Mouse (Mus musculus) hindbrain, embryonic 16.5 days (tissue): ENCODE data around the gene Svep1. TPM values are rescaled to one million over a fixed set of nuclear protein-coding genes. Genes with fewer than 3 reads are reported as not detected.

Experiments
- ATAC-seq: fragments of 200-750 bp; cut with Nextera tagmentation; 2 replicates; pipeline ENCODE4 v1.8.0; 2017; ENCODE audit warnings: moderate TSS enrichment, moderate library complexity
- H3K27ac ChIP-seq: fragments of 300-500 bp; sonication (generic); 2 replicates; pipeline ENCODE4 v1.5.1; 2014; ENCODE audit warnings: low read depth, mild to moderate bottlenecking, control low read depth, low read length, moderate library complexity
- H3K27me3 ChIP-seq: fragments of 300-500 bp; sonication (generic); replicated peaks from 2 replicates; pipeline ENCODE4 v1.6.1; 2014; ENCODE audit warnings: low read length; ENCODE audit not compliant: control insufficient read depth, insufficient read depth
- H3K36me3 ChIP-seq: fragments of 300-500 bp; sonication (generic); 2 replicates; pipeline ENCODE4 v1.6.1; 2014; ENCODE audit warnings: mild to moderate bottlenecking, low read length, moderate library complexity, mixed read lengths; ENCODE audit not compliant: control insufficient read depth, insufficient read depth
- H3K4me1 ChIP-seq: fragments of 300-500 bp; sonication (generic); 2 replicates; pipeline ENCODE4 v1.6.1; 2014; ENCODE audit warnings: low read depth, low read length; ENCODE audit not compliant: control insufficient read depth, insufficient read depth
- H3K4me2 ChIP-seq: fragments of 300-500 bp; sonication (generic); 2 replicates; pipeline ENCODE4 v1.6.1; 2014; ENCODE audit warnings: mild to moderate bottlenecking, low read length, control low read depth, moderate library complexity
- H3K4me3 ChIP-seq: fragments of 300-500 bp; sonication (generic); 2 replicates; pipeline ENCODE4 v1.5.1; 2014; ENCODE audit warnings: mild to moderate bottlenecking, low read length, control low read depth, moderate library complexity
- H3K9ac ChIP-seq: fragments of 300-500 bp; sonication (generic); 2 replicates; pipeline ENCODE4 v1.6.1; 2014; ENCODE audit warnings: low read depth, mild to moderate bottlenecking, control low read depth, low read length, moderate library complexity
- H3K9me3 ChIP-seq: fragments of 300-500 bp; sonication (generic); 2 replicates; pipeline ENCODE4 v1.6.1; 2014; ENCODE audit warnings: mild to moderate bottlenecking, low read length, moderate library complexity; ENCODE audit not compliant: control insufficient read depth
- WGBS: fragments of 180-500 bp; shearing (Covaris S2); extraction: QIAGEN DNeasy Blood & Tissue Kit; methylation state at CpG from one replicate; pipeline ENCODE4 v1.1.7; 2014; 5-methylcytosine and 5-hydroxymethylcytosine counted together
- polyA plus RNA-seq: library from polyadenylated mRNA; unstranded; fragments of >200 nt; fragmentation: Nextera tagmentation; extraction: Ambion mirVana; gene quantifications from 2 replicates; pipeline ENCODE4 v1.2.1, GENCODE M21; 2015

Gene Svep1
- polyA plus RNA-seq, 1 experiment from 2014 or later: 1.5 TPM

DNA sequence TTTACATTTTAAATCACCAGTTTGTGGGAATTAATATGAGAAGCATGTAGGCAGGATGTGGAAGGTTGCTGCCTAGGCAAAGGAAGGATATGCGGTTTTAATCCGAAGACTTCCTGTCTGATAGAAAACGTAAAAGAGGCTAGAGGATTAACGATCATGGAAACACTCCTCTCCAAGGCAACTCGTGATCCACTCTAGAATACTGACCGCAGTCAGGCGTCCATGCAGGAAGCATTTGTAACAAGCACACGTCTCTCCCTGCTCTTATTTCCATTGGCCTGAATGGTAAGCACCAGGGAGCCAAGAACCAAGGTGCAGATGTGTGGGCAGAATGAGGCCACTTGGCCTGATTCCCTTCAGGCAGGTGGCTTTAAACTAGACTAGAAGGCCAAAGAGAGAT, 155.9 kb downstream of the Svep1 start:
- Histone ChIP-seq H3K27ac (no peak overlapping the region), H3K36me3 (no peaks in the 10 kb centered on the region), H3K4me2 (no peak overlapping the region), H3K4me1 (no peaks in the 10 kb centered on the region), H3K9me3 (no peaks in the 10 kb centered on the region), H3K9ac (no peak overlapping the region), H3K4me3 (no peak overlapping the region), H3K27me3 (no peaks in the 10 kb centered on the region)
- peak; percentile 56; the same call in 1 of the 2 replicates for ATAC-seq
- WGBS: 76% methylated on average over 8 of the region's 8 CpGs

DNA sequence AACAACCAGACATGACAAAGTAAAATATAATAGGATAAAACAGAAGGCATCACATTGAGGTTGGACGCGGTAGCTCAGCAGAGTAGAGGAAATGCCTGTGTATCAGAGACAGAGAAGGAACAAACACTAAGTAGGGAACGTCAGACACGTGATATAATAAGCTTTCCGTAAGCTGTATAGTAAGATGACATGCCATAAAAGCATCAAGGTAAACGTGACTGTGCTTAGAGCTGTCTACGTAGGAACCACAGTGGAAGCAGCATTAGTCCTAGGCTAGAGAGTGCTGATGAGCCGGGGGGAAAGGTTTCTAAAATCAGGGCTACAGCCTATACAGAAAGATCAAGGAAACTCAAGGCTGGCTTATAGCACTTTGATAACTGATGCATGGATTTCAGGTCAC, 156.4 kb downstream of the Svep1 start:
- WGBS: 91% methylated on average over 8 of the region's 8 CpGs
- H3K27ac ChIP-seq: no peak overlapping the region
- no peaks in the 10 kb centered on the region for H3K9me3 ChIP-seq
- H3K9ac ChIP-seq: no peak overlapping the region
- no peaks in the 10 kb centered on the region for H3K36me3 ChIP-seq
- ATAC-seq: no peak
- no peak overlapping the region for H3K4me2 ChIP-seq
- H3K27me3 ChIP-seq: no peaks in the 10 kb centered on the region
- no peaks in the 10 kb centered on the region for H3K4me1 ChIP-seq
- H3K4me3 ChIP-seq: no peak overlapping the region

DNA sequence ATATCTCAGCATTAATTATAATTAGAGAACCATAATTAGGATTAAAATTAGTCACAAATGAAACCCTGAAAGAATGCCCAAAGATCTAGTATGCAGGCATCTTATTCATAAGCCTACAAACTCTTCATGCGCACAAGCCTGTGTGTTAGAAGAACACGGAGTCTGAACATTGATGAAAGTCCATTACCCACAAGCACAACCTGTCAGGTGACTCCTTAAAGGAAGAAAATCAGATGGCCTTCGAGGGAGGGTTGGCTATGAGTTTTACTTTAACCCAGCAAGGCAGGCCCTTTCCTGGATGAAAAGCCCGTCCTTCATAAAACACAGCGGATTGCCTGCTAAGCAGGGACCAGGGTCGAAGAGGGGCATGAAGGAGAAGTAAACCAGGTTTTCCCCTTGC, 161.8 kb downstream of the Svep1 start:
- no peaks in the 10 kb centered on the region for H3K4me1 ChIP-seq
- no peak overlapping the region for H3K9ac ChIP-seq
- no peaks in the 10 kb centered on the region for H3K9me3 ChIP-seq
- no peak overlapping the region for H3K4me2 ChIP-seq
- no peaks in the 10 kb centered on the region for H3K27me3 ChIP-seq
- no peak overlapping the region for H3K27ac ChIP-seq
- no peak for ATAC-seq
- H3K4me3 ChIP-seq: no peak overlapping the region
- H3K36me3 ChIP-seq: no peaks in the 10 kb centered on the region
- 94% methylated on average over 6 of the region's 6 CpGs for WGBS

DNA sequence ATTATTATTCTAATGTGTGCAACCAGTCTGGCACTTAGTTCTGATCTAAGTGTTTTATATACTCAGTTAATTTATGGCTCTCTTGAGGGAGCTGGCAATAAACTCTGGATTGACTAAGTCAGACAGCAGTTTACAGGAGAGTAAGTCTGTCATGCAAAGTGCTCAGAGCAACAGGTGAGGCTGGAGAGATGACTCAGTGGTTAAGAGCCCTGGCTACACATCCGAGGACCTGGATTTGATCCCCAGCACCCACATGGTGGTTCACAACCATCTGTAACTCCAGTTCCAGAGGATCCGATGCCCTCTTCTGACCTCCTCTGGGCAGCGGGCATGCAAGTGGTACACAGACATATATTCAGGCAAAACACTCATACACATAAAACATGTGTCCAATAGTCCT, 162.3 kb downstream of the Svep1 start:
- WGBS: 100% methylated on average over 3 of the region's 3 CpGs
- no peak for ATAC-seq
- no peaks in the 10 kb centered on the region for H3K27me3 ChIP-seq
- no peak overlapping the region for H3K4me3 ChIP-seq
- no peak overlapping the region for H3K4me2 ChIP-seq
- no peak overlapping the region for H3K27ac ChIP-seq
- no peaks in the 10 kb centered on the region for H3K9me3 ChIP-seq
- H3K36me3 ChIP-seq: no peaks in the 10 kb centered on the region
- no peaks in the 10 kb centered on the region for H3K4me1 ChIP-seq
- H3K9ac ChIP-seq: no peak overlapping the region

DNA sequence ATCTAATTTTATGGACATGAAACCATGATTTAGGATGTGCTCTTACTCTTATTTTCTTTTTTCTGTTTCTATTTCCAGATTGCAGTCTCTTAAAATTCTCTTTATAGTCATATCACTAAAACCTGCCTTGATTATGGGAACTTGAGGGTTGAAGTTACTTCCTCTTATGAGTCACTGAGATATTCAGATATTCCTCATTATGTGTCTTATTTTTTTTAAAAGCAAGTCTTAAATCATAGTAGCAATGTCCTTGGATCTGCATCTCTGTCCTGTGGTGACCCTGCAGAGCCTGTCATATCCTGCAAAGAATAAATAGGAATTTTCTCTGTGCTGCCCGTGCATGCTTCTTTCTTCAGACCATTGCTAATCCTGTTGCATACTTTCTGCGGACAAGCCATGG, 166.6 kb downstream of the Svep1 start:
- 86% methylated on average over 2 of the region's 2 CpGs for WGBS

DNA sequence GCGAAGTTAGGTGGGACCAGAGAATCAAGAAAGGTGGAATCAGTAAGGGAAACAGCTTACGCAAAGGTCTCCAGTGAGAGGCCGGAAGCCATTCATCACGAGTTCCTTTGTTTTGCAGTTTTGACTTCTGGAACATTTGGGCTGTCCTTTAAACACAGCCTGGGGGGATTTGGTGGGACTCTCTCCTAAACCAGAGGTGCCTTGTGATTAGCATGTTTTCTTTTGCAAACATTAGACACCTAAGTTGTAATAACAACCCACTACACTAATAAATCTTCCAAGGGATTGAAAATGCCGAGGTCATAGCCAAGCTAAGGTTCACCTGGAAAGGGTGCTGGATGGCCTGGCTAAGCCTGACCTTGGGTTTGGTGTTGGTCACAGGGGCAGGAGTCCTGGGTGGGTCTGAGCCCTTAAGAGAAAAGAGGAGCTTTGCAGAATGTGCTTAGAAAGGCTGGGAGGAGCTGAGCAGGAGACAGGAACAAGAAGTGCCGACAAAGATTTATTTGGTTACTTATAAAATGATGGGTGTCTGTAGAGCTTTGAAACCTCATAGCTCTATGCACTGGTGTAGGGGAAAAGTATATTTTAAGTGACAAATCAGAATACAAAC, 169.5 kb downstream of the Svep1 start:
- Histone ChIP-seq H3K4me3 (no peak overlapping the region), H3K36me3 (no peaks in the 10 kb centered on the region), H3K27ac (no peak overlapping the region), H3K4me2 (no peak overlapping the region), H3K27me3 (no peaks in the 10 kb centered on the region), H3K4me1 (no peaks in the 10 kb centered on the region), H3K9me3 (no peaks in the 10 kb centered on the region), H3K9ac (no peak overlapping the region)
- no peak for ATAC-seq
- WGBS: 95% methylated on average over 6 of the region's 6 CpGs

More for the DNA sequence above, 166.6 kb downstream of the Svep1 start:
- Histone ChIP-seq H3K27ac (no peak overlapping the region), H3K36me3 (no peaks in the 10 kb centered on the region), H3K4me3 (no peak overlapping the region), H3K4me2 (no peak overlapping the region), H3K9me3 (no peaks in the 10 kb centered on the region), H3K27me3 (no peaks in the 10 kb centered on the region), H3K4me1 (no peaks in the 10 kb centered on the region), H3K9ac (no peak overlapping the region)
- ATAC-seq: no peak

DNA sequence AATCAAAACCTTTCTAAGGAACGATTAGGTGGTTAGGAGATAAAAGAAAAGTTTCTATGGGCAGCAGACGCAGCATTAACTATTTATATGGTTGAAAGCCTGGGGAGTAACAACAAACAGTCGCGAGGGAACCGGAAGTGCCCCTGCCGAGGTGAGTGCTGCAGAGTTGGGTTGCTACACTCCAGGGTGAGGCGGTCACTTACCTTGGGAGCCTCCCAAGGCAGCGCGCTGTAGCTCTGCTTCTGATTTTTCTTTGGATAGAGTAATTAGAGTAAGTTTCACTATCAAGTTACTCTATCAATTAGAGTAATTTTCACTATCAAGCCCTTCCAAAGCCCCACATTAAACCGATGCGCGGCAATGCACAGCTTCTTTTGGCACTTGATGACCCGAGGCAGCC, 172.0 kb downstream of the Svep1 start:
- no peak overlapping the region for H3K4me3 ChIP-seq
- H3K9me3 ChIP-seq: peaks cover 3% of the 10 kb centered on the region; the same call in 1 of the 2 replicates
- no peak overlapping the region for H3K27ac ChIP-seq
- no peaks in the 10 kb centered on the region for H3K4me1 ChIP-seq
- no peaks in the 10 kb centered on the region for H3K27me3 ChIP-seq
- H3K36me3 ChIP-seq: no peaks in the 10 kb centered on the region
- peak overlapping the region; percentile 16 for H3K4me2 ChIP-seq
- 45% methylated on average over 13 of the region's 13 CpGs for WGBS
- no peak overlapping the region for H3K9ac ChIP-seq
- ATAC-seq: no peak

DNA sequence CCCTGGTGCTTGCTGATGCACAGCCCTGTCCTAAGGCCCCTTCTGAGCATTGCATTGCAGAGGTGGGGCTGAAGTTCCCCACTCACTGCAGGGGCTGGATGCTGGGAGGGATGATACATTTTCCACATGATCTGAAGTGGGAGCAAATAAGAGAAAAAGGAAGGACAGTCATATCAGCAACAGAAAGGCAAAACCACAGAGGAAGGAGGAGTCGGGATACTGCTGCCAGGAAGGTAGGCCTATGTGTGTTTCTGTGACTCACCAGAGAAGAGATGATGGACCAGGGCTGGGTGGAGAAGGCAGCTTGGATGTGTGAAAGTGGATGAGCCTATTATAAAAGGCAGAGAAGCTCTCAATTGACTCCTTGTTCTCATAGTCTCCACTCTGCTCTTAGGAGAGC, 173.9 kb downstream of the Svep1 start:
- no peak for ATAC-seq
- 100% methylated on average over 1 of the region's 1 CpGs for WGBS
- H3K9ac ChIP-seq: no peak overlapping the region
- H3K27me3 ChIP-seq: no peaks in the 10 kb centered on the region
- H3K4me1 ChIP-seq: no peaks in the 10 kb centered on the region
- no peak overlapping the region for H3K4me3 ChIP-seq
- H3K36me3 ChIP-seq: no peaks in the 10 kb centered on the region
- H3K27ac ChIP-seq: no peak overlapping the region
- H3K4me2 ChIP-seq: no peak overlapping the region
- H3K9me3 ChIP-seq: peaks cover 3% of the 10 kb centered on the region; the same call in 1 of the 2 replicates

DNA sequence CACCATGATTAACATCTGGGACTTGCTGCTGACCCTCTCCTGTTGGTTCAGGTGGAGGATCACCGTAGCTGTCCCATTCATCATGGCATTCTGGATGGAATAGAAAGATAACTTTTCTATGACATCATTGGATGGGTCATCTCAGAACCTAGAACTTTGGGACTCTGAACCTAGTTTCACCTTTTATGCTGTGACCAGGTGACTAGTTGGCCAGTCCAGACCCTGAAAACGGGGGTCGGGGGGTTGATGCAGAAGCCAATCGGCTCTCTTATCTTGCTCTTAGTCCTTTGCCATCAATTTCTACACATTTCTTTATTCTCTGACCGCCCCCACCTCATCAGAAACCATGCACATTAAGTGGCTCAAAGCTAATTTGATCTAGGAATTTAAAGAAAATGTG, 197.6 kb downstream of the Svep1 start, which contains the start of gene Txndc8:
Gene Txndc8 (minus strand): TSS at position 101 of the 400 bp plus-strand sequence.
- no peaks in the 10 kb centered on the region for H3K27me3 ChIP-seq
- H3K4me2 ChIP-seq: no peak within 1 kb of the TSS
- WGBS: 95% methylated on average over 5 of the region's 5 CpGs
- no peak within 1 kb of the TSS for H3K4me3 ChIP-seq
- no peaks in the 10 kb centered on the region for H3K9me3 ChIP-seq
- H3K4me1 ChIP-seq: no peaks in the 10 kb centered on the region
- ATAC-seq: no peak
- no peak within 1 kb of the TSS for H3K27ac ChIP-seq
- no peak within 1 kb of the TSS for H3K9ac ChIP-seq
- H3K36me3 ChIP-seq: no peaks in the 10 kb centered on the region

DNA sequence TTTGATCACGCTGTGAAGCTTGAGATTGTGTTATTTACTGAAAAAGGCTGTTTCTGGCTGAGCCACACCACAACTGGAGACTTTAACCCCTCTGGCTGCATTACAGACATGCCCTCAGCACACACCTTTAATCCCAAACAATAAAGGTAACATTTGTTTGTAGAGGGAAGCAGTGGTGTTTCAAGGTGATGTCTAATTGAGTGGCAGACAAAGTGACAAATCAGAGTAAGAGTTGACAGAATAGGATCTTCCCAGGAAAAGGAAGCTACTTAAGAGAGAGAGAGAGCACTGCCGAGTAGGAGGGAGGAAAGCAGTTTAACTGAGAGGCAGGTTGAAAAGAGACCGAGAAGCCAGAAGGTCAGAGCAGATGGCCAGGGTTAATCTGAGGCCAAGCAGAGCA, 203.2 kb downstream of the Svep1 start:
- 70% methylated on average over 3 of the region's 3 CpGs for WGBS
- Histone ChIP-seq H3K4me3 (no peak overlapping the region), H3K4me2 (no peak overlapping the region), H3K9me3 (no peaks in the 10 kb centered on the region), H3K36me3 (no peaks in the 10 kb centered on the region), H3K4me1 (no peaks in the 10 kb centered on the region), H3K27me3 (no peaks in the 10 kb centered on the region), H3K9ac (no peak overlapping the region), H3K27ac (no peak overlapping the region)
- ATAC-seq: no peak
